Mouse (Mus musculus) cerebral cortex, adult 2 months (tissue): ENCODE measurements around the gene Krt12.

Source experiments
- WGBS: fragments of 180-500 bp; shearing (Covaris S2); methylation state at CpG from one replicate; pipeline ENCODE4 v1.1.7; 2018; 5-methylcytosine and 5-hydroxymethylcytosine counted together

The Krt12 gene

GRCm38 (mm10) chr11:99422159-99422558 lies at the start of gene Krt12:
Gene Krt12 (minus strand): TSS chr11:99422259.
- WGBS, result 70% methylated on average over 10 of the region's 10 CpGs

GRCm38 (mm10) chr11:99469228-99469627 lies 47.2 kb upstream of the Krt12 start:
- 91% methylated on average over 4 of the region's 4 CpGs for WGBS

- WGBS, result 82% methylated on average over 11 of the region's 11 CpGs
These were observed 46.5 kb upstream of the Krt12 start for GRCm38 (mm10) chr11:99468566-99468965.

DNA sequence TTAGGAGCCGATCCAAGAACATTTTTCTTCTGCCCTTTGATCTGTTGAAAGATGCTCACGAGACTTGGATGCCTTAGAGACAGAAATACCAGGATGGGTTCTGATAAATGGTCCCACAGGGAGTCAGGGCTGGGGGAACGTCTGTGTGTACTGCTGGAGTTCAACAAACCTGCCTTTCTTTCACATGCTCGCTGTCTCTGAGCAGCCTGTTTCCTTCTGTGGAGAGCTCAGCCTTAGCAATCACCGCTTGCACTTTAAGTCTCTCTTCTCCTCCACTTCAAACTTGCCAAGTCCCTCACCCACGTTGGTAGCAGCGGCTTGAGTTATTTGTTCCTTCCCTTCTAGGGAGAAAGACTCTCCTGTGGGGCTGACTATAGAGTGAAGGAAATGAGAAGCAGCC lies 44.3 kb upstream of the Krt12 start:
- 15% methylated on average over 7 of the region's 7 CpGs for WGBS

DNA sequence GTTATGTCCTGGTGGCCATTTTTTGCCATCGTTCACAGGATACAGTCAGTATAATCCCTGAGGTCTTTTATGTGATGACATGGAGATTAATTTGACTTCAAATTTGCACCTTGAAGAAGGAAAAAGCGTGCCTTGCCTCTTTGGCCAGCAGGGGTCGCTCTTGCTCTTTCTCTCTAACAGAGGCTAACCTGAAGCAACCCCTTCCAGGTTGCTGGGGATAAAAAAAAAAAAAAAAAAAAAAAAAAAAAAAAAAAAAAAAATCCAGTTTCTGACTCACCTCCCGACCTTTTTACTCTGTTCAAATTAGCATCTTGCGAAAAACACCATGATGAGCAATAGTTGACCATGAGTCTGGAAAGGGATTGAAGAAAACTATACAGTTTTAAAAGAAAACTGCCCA lies 42.8 kb upstream of the Krt12 start:
- WGBS, result 2% methylated on average over 5 of the region's 5 CpGs

GRCm38 (mm10) chr11:99463155-99463554 lies 41.1 kb upstream of the Krt12 start:
- 13% methylated on average over 8 of the region's 8 CpGs for WGBS

- WGBS, result 85% methylated on average over 7 of the region's 7 CpGs
These were observed 39.7 kb upstream of the Krt12 start for GRCm38 (mm10) chr11:99461736-99462135.

DNA sequence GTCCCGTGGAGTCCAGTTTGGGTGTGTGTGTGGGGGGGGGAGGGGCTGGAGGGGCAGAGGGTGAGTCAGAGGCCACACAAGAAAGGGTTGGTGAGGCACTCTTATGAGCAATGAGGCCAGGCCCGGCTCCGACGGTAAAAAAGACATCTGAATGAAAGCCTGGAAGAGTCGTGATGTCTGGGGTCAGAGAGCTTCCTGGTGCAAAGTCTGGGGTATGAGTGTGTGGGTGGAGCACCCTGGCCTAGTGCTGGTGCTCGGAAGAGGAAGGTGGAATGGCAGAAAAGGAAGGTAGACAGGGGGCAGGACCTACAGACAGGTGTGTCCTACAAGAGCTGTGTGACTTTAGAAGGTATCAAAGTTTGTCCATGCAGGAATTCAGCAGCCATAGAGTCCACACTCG lies 36.8 kb upstream of the Krt12 start:
- WGBS, result 84% methylated on average over 7 of the region's 7 CpGs

- WGBS, result 68% methylated on average over 10 of the region's 10 CpGs
These were observed 32.7 kb upstream of the Krt12 start for GRCm38 (mm10) chr11:99454759-99455158.

DNA sequence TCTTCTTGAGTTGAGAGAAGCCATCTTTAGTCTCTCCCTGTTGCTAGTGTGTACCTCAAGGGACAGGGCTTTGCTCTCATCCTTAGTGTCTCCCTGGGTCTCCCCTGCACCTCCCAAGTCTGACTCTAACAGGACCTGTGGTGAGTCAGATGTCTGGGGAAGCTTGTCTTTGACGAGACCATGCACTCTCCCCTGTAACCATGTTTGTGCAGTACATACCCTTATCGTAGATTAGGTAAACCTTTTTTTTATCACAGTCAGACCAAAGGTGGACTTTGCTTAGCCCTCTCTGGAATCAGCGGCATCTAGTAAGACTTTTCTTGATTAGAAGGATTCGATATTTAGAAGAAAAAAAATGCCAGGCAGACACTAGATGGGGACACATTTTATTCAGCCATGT lies 32.0 kb upstream of the Krt12 start:
- 87% methylated on average over 4 of the region's 4 CpGs for WGBS

DNA sequence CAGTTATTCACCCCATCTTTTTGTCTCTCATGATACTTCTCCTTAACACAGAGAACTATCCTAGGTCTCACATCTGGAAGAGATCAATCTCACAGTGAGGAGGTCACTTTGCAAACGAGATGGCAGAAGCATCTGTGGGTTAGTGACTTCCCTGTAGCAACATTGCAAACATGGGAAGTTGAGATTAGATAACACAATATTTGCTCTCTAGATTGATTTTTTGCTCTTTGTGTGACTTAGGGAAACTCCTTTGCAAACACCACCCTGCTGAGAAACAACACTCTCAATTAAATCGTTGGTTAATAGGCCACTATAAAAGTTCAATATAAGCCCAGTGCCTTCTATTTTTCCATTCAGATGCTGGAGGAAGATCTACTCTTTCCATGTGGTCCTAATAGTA lies 26.7 kb upstream of the Krt12 start:
- WGBS, result 62% methylated on average over 2 of the region's 2 CpGs

DNA sequence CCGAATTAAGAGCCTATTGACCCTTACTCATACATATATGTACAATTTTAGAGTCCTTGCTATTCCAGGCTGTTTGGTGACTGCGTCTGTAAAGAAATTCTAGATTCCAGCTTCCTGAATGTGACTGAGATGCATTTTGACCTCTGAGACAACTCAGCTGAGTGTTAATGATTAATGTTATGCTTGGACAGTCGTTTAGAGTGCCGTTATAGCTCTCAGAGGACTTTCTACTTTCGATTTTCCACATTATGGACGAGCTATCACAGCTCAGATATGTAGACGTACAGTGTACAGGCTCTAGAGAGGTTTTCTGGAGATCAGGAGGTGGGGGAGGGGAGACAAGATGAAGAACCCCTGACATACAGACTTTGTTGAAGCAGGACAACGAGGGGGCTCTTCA lies 19.2 kb upstream of the Krt12 start:
- 76% methylated on average over 8 of the region's 8 CpGs for WGBS

DNA sequence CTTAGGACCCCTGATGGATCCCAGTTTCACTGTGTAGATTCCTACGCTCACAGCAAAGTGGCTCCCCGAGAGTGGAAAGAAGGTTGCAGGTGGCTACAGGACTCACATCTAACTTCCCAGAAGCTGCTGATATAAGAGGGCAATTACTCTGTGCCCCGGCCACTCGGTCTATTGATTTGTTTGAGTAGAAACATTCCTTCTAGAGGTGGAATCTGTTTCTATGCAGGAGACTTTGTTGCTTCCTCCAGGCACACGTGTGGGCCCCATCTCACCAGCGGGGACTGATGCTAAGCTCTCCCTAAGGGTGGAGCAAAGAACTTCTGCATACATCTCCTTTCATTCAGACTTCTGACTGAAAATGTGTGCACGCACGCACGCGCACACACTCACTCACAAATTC lies 17.4 kb upstream of the Krt12 start:
- 79% methylated on average over 10 of the region's 10 CpGs for WGBS

GRCm38 (mm10) chr11:99437972-99438371 lies 15.9 kb upstream of the Krt12 start, which contains the start of gene Krt20:
Gene Krt20 (minus strand): TSS chr11:99438150.
- 66% methylated on average over 10 of the region's 10 CpGs for WGBS

GRCm38 (mm10) chr11:99436625-99437024 lies 14.6 kb upstream of the Krt12 start:
- 60% methylated on average over 4 of the region's 4 CpGs for whole genome bisulfite sequencing

DNA sequence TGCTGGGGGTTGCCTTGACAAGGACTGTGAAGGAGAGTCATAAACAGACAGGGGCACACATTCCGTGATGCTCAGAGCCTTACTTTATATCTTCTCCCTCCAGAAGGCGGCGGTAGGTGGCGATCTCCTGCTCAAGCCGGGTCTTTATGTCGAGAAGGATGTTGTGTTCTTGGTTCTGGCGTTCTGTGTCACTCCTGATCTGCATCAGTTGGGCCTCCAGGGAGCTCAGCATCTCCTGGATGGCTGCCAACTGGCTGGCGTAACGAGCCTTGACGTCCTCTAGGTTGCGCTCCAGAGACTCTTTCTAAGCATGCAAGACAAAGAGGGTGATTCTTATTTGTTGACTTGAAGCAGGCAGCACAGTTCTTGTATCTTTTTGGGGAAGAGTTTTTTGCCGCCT lies 8.6 kb upstream of the Krt12 start:
- 44% methylated on average over 12 of the region's 12 CpGs for WGBS

- 24% methylated on average over 10 of the region's 10 CpGs for WGBS
These were observed 1.5 kb downstream of the Krt12 start for GRCm38 (mm10) chr11:99420586-99420985.

DNA sequence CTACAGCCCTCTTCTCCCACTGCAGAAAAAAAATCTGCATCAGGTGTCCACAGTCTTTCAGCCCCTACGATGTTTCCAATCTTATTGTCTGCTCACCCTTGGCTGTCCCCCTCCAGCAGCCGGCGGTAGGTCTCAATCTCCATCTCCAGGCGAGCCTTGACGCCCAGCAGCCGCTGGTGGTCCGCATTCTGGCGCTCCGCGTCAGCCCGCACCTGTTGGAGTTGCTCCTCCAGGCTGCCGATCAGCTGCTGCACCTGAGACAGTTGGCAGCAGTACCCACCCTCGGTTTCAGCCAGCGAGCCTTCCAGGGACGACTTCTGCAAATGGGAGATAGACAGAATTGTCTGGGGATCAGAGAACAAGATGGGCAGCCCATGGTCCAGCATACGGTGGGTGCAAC lies 4.2 kb downstream of the Krt12 start:
- 57% methylated on average over 16 of the region's 16 CpGs for WGBS

GRCm38 (mm10) chr11:99416902-99417301 lies 5.2 kb downstream of the Krt12 start:
- 34% methylated on average over 13 of the region's 13 CpGs for WGBS

DNA sequence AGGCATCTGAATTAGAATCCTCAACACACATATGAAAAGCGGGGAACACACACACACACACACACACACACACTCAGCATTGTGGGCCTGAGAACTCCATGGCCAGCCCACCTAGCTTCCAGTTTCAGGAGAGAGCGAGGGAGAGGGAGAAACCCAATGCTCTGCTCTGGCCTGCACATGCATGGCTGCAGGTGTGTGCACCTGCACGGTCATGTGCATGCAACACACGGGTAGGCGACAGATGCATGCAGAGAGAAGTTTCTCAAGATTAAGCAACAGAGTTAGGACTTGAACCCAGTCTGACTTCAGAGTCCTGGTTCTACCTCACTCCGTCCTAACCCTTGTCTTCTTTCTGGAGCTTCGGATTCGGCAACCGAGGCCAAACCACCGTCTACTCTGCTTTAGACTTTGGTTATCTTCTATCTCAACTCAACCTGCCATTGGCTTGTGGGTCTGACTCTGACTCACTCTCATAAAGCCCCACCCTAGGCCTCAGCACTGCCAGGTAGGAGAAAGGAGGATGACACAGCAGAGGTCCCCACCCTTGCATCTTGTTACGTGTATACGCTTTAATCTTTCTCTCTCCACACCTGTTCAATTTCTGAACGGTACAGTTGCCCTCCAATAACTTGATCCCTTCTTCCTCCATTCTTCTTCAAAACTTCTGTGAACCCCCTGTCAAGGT lies 7.5 kb downstream of the Krt12 start:
- WGBS, result 95% methylated on average over 13 of the region's 13 CpGs

DNA sequence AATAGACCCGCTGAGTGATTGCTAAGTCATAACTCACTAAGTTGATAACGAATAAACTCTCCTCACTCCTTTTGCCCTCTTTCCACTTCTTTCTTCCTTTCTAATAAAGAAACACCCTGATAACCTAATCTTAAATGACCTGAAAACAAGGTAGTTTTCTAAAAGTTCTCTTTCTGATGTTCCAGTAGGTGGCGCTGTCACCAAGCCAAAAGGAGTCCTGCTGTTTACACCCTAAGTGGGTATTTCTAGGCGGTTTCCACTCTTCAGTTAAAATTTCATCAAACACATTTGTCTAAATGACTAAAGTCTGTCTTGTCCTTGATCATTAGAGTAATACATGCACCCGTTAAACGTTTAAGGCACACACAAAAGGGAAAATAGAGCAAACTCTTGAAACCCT lies 8.8 kb downstream of the Krt12 start:
- 22% methylated on average over 6 of the region's 6 CpGs for WGBS

- 73% methylated on average over 10 of the region's 10 CpGs for WGBS
These were observed 15.9 kb downstream of the Krt12 start for GRCm38 (mm10) chr11:99406186-99406585.

GRCm38 (mm10) chr11:99399956-99400549 lies 22.0 kb downstream of the Krt12 start:
- whole genome bisulfite sequencing, result 84% methylated on average over 13 of the region's 13 CpGs

GRCm38 (mm10) chr11:99398832-99399231 lies 23.2 kb downstream of the Krt12 start:
- 46% methylated on average over 8 of the region's 8 CpGs for WGBS
